Mouse (Mus musculus): ENCODE data around the gene Tfpt. TPM values are rescaled to one million over a fixed set of nuclear protein-coding genes. Genes with fewer than 3 reads are reported as not detected.

The Tfpt gene
- total and polyA plus RNA-seq, 2 experiments from 2014 or later, result 27.1 to 39.3 TPM

- DNase-seq (no peak), ATAC-seq (no peak)
- H3K36me3 ChIP-seq (ENCODE audit: insufficient read depth), result peaks cover 8% of the 10 kb centered on the region
- peaks cover 21% of the 10 kb centered on the region for H3K4me1 ChIP-seq (ENCODE audit: insufficient read depth)
- WGBS, result under 1% methylated on average over 53 of the region's 58 CpGs
- H3K4me2 ChIP-seq (ENCODE audit: low read depth), result peak overlapping the region; percentile 74
- H3K4me3 ChIP-seq (ENCODE audit: low read depth, low read length), result peak overlapping the region; percentile 92
- peak overlapping the region; percentile 97 for H3K27ac ChIP-seq (ENCODE audit: low read depth, low read length)
- H3K9me3 ChIP-seq (ENCODE audit: low read length), result no peaks in the 10 kb centered on the region
- H3K9ac ChIP-seq, result peak overlapping the region; percentile 94
- TF ChIP-seq CTCF (IDR thresholded peaks at IDR 0.05; ENCODE audit: low read depth), result no peak
- no peaks in the 10 kb centered on the region for H3K27me3 ChIP-seq (ENCODE audit: insufficient read depth, low read length)
Observed at GRCm38 (mm10) chr7:3645488-3646025, 15.8 kb upstream of the Tfpt start.

- H3K9me3 ChIP-seq (ENCODE audit: low read length), result no peaks in the 10 kb centered on the region
- ATAC-seq, result peak; percentile 96
- H3K36me3 ChIP-seq (ENCODE audit: insufficient read depth), result peaks cover 13% of the 10 kb centered on the region
- H3K9ac ChIP-seq, result peak within 1 kb of the TSS; percentile 94
- peak within 1 kb of the TSS; percentile 92 for H3K4me3 ChIP-seq (ENCODE audit: low read depth, low read length)
- WGBS, result 2% methylated on average over 57 of the region's 58 CpGs
- DNase-seq, result peak; percentile 100
- peaks cover 21% of the 10 kb centered on the region for H3K4me1 ChIP-seq (ENCODE audit: insufficient read depth)
- H3K27ac ChIP-seq (ENCODE audit: low read depth, low read length), result peak within 1 kb of the TSS; percentile 97
- H3K27me3 ChIP-seq (ENCODE audit: insufficient read depth, low read length), result no peaks in the 10 kb centered on the region
- no peak for TF ChIP-seq CTCF (IDR thresholded peaks at IDR 0.05; ENCODE audit: low read depth)
- H3K4me2 ChIP-seq (ENCODE audit: low read depth), result peak within 1 kb of the TSS; percentile 74
Observed at GRCm38 (mm10) chr7:3644672-3645487, 15.2 kb upstream of the Tfpt start, which contains the start of gene Cnot3. Gene Cnot3 (plus strand): TSS chr7:3645268.

GRCm38 (mm10) chr7:3644348-3644671 lies 14.6 kb upstream of the Tfpt start:
- H3K4me1 ChIP-seq (ENCODE audit: insufficient read depth), result peaks cover 21% of the 10 kb centered on the region
- H3K4me3 ChIP-seq (ENCODE audit: low read depth, low read length), result peak overlapping the region; percentile 92
- H3K36me3 ChIP-seq (ENCODE audit: insufficient read depth), result peaks cover 19% of the 10 kb centered on the region
- ATAC-seq, result no peak
- no peaks in the 10 kb centered on the region for H3K9me3 ChIP-seq (ENCODE audit: low read length)
- peak overlapping the region; percentile 36; the same call in 1 of the 2 replicates for H3K9ac ChIP-seq
- 0 out of 2 replicates have a peak overlapping the region, but pooled peaks have one; percentile 23 for H3K27ac ChIP-seq (ENCODE audit: low read depth, low read length)
- H3K4me2 ChIP-seq (ENCODE audit: low read depth), result peak overlapping the region; percentile 53
- no peaks in the 10 kb centered on the region for H3K27me3 ChIP-seq (ENCODE audit: insufficient read depth, low read length)
- WGBS, result under 1% methylated on average over 11 of the region's 11 CpGs
- TF ChIP-seq CTCF (IDR thresholded peaks at IDR 0.05; ENCODE audit: low read depth), result no peak
- no peak for DNase-seq

GRCm38 (mm10) chr7:3643843-3644242 lies 14.1 kb upstream of the Tfpt start:
- peaks cover 24% of the 10 kb centered on the region for H3K36me3 ChIP-seq (ENCODE audit: insufficient read depth)
- no peaks in the 10 kb centered on the region for H3K27me3 ChIP-seq (ENCODE audit: insufficient read depth, low read length)
- peak overlapping the region; percentile 92 for H3K4me3 ChIP-seq (ENCODE audit: low read depth, low read length)
- 21% methylated on average over 9 of the region's 9 CpGs for WGBS
- ATAC-seq, result no peak
- no peak for DNase-seq
- TF ChIP-seq CTCF (IDR thresholded peaks at IDR 0.05; ENCODE audit: low read depth), result no peak
- peak overlapping the region; percentile 53 for H3K4me2 ChIP-seq (ENCODE audit: low read depth)
- H3K27ac ChIP-seq (ENCODE audit: low read depth, low read length), result no peak overlapping the region
- H3K9me3 ChIP-seq (ENCODE audit: low read length), result no peaks in the 10 kb centered on the region
- peaks cover 19% of the 10 kb centered on the region for H3K4me1 ChIP-seq (ENCODE audit: insufficient read depth)
- H3K9ac ChIP-seq, result peak overlapping the region; percentile 36; the same call in 1 of the 2 replicates

- WGBS, result 72% methylated on average over 5 of the region's 5 CpGs
- peaks cover 18% of the 10 kb centered on the region for H3K4me1 ChIP-seq (ENCODE audit: insufficient read depth)
- DNase-seq (no peak), ATAC-seq (no peak)
- no peaks in the 10 kb centered on the region for H3K9me3 ChIP-seq (ENCODE audit: low read length)
- TF ChIP-seq CTCF (IDR thresholded peaks at IDR 0.05; ENCODE audit: low read depth), result no peak
- H3K27me3 ChIP-seq (ENCODE audit: insufficient read depth, low read length), result no peaks in the 10 kb centered on the region
- H3K4me2 ChIP-seq (ENCODE audit: low read depth), result no peak overlapping the region
- H3K36me3 ChIP-seq (ENCODE audit: insufficient read depth), result peaks cover 26% of the 10 kb centered on the region
- H3K9ac ChIP-seq, result no peak overlapping the region
- H3K4me3 ChIP-seq (ENCODE audit: low read depth, low read length), result no peak overlapping the region
- no peak overlapping the region for H3K27ac ChIP-seq (ENCODE audit: low read depth, low read length)
Observed at GRCm38 (mm10) chr7:3643412-3643811, 13.7 kb upstream of the Tfpt start.

DNA sequence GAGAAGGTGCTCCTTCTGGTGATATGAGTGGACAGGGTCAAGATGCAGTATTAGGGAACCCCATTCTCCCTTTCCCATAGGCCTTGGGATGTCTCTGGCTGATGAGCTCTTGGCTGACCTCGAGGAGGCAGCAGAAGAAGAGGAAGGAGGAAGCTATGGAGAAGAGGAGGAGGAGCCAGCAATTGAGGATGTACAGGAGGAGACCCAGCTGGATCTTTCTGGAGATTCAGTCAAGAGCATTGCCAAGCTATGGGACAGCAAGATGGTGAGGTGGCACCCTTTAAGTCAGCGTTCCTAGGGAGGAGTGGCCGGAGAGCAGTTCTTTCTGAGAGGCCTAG lies 718 bp upstream of the Tfpt start:
- DNase-seq (no peak), ATAC-seq (no peak)
- peak overlapping the region; percentile 65 for H3K4me3 ChIP-seq (ENCODE audit: low read depth, low read length)
- H3K27me3 ChIP-seq (ENCODE audit: insufficient read depth, low read length), result no peaks in the 10 kb centered on the region
- H3K27ac ChIP-seq (ENCODE audit: low read depth, low read length), result no peak overlapping the region
- peaks cover 10% of the 10 kb centered on the region; the same call in 1 of the 2 replicates for H3K4me1 ChIP-seq (ENCODE audit: insufficient read depth)
- peaks cover 22% of the 10 kb centered on the region for H3K36me3 ChIP-seq (ENCODE audit: insufficient read depth)
- H3K4me2 ChIP-seq (ENCODE audit: low read depth), result peak overlapping the region; percentile 92
- peak overlapping the region; percentile 65 for H3K9ac ChIP-seq
- 66% methylated on average over 3 of the region's 3 CpGs for WGBS
- TF ChIP-seq CTCF (IDR thresholded peaks at IDR 0.05; ENCODE audit: low read depth), result no peak
- no peaks in the 10 kb centered on the region for H3K9me3 ChIP-seq (ENCODE audit: low read length)

GRCm38 (mm10) chr7:3629030-3629429 lies 699 bp downstream of the Tfpt start:
- Histone ChIP-seq H3K27ac (ENCODE audit: low read depth, low read length) (peak overlapping the region; percentile 86), H3K4me2 (ENCODE audit: low read depth) (peak overlapping the region; percentile 92), H3K9ac (peak overlapping the region; percentile 65), H3K27me3 (ENCODE audit: insufficient read depth, low read length) (no peaks in the 10 kb centered on the region), H3K9me3 (ENCODE audit: low read length) (no peaks in the 10 kb centered on the region), H3K4me1 (ENCODE audit: insufficient read depth) (peaks cover 10% of the 10 kb centered on the region; the same call in 1 of the 2 replicates), H3K36me3 (ENCODE audit: insufficient read depth) (peaks cover 26% of the 10 kb centered on the region; the same call in 1 of the 2 replicates), H3K4me3 (ENCODE audit: low read depth, low read length) (peak overlapping the region; percentile 65)
- ATAC-seq (0 out of 2 replicates have a peak, but pooled peaks have one; percentile 4), DNase-seq (no peak)
- no peak for TF ChIP-seq CTCF (IDR thresholded peaks at IDR 0.05; ENCODE audit: low read depth)
- 38% methylated on average over 4 of the region's 4 CpGs for WGBS

Data from forebrain, postnatal 0 days (tissue).